Mouse (Mus musculus): ENCODE results near the gene Krt87.

Gene Krt87

DNA sequence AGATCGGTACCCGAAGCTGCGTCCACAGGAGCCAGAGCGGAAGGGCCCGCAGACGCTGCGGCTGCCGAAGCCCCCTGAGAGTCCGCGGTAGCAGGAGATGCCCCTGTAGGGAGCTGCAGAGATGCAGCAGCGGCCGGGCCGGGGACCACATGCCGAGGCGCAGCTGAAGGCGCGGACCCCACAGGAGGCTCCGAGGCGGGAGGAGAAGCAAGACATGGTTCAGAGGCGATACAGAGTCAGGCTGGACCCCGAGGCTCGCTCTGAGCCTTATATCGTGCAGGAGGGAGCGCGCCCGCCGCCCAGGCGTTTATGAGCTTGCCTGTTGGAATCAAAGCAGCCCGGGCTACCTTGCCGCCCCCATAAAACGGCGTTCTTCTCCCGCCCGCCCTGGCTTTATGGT, at the start of gene Krt87:
Krt87 (minus strand) TSS at position 250 of the 400 bp plus-strand sequence.
- DNase-seq (ENCODE audit: low spot score in 2 of 2), result no peak

DNA sequence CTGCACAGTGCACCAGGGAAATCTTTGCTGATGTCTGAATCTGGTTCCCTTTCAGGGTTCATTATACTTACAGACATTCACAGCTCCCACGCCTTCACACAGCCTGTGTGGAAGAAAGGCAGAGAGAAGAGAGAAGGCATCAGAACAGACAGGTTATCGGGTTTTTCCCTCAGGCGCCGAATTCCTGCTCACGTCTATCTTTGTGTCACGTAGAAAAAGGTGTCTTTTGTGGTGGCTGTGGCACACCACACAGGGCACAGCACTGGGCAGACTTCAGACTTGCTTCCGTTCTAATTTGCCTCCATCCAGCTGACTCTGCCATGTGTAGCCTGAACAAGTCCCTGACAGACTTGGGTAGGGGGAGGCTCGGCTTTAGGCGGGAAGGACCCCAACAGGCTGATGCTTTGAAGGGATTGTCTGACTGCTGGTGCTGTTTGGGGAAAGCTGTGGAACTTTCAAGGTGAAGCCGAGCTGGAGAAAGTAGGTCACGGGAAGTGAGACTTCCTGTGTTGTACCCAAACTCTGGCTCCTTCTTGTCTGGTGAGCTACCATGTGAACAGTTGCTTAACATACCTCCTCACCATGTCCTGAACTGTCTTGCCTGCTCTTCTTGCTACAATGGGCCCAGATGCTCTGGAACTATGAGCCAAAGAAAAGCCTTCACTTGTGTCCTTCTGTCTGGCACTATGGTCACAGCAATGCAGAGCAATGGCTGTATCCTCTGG, 47.5 kb upstream of the Krt87 start:
- DNase-seq (ENCODE audit: low spot score in 2 of 2), result no peak

DNA sequence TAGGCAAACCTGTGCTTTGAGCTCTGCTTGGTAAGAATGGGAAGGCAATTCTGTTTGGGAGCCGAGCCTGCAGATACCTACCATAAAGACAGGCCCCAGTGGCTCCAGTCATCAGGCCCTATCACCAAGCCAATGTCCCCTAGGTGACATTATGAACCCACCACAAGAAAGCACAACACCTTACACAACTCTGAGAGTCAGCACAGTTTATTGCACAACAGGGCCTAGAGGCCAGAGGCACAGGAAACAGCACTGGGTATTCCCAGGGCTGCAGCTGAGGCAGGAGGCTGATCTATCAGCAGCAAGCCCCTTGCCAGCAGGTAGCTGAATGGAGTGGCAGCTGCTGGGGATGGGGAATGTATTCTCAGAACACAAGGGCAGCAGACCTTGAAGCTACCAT, 46.3 kb upstream of the Krt87 start:
- no peak for DNase-seq (ENCODE audit: low spot score in 2 of 2)

DNA sequence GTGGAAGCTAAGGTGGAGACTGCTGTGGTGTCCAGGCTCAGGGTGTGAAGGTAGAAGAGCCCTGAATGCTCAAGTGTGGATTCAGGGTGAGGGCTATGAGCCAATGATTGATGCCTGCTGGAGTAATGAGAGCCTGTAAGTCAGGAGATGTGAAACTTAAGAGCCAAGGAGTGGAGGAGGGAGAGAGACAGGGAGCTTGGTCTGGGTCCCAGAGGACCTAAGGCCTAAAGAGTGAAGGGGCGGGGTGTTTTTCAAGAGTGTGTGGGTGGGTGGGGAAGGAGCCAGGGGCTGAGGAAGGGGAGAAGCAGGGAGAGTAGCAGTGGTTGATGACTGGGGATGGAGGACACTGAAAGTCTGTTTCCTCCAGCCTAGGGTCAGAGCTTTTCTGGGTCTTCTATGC, 45.0 kb upstream of the Krt87 start:
- no peak for DNase-seq (ENCODE audit: low spot score in 2 of 2)

DNA sequence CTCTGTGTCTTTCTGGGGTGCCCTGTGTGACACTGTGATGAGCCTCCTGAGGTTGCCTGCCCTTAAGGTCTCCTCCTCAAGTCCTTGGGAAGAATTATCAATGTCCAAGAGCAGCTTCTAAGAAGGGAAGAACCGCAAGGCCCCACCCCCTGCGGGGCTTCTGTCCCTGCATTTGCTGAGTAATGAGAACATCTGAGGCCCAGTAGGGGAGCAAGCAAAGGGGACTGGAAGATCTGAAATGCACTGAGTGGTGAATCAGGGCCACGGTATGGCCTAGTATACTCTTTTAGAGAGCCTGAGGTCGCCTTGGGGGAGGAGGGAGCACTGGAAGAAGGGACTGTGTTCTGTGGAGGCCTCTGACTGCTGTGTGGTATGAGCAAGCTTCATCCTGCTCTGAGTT, 43.5 kb upstream of the Krt87 start:
- DNase-seq (ENCODE audit: low spot score in 2 of 2), result no peak

DNA sequence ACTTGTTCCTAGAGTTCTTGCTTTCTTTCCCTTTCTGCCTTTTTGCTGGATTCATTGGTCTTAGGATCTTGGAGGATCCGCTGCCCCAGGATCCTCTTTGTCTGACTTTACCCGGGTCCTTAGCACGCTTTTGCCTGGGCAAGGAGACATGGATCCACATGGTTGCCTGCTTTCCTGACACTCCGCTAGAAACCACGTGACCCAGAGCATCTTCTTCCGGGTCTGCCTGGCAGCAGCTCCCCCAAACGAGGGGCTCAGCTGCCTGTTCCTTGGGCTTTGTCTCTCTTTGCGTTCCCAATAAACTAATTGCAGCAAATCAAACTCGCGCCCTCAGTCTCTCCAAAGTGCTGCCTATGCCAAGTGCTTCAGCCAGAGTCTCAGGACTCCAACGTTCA, 41.1 kb upstream of the Krt87 start:
- DNase-seq (ENCODE audit: low spot score in 2 of 2), result no peak

DNA sequence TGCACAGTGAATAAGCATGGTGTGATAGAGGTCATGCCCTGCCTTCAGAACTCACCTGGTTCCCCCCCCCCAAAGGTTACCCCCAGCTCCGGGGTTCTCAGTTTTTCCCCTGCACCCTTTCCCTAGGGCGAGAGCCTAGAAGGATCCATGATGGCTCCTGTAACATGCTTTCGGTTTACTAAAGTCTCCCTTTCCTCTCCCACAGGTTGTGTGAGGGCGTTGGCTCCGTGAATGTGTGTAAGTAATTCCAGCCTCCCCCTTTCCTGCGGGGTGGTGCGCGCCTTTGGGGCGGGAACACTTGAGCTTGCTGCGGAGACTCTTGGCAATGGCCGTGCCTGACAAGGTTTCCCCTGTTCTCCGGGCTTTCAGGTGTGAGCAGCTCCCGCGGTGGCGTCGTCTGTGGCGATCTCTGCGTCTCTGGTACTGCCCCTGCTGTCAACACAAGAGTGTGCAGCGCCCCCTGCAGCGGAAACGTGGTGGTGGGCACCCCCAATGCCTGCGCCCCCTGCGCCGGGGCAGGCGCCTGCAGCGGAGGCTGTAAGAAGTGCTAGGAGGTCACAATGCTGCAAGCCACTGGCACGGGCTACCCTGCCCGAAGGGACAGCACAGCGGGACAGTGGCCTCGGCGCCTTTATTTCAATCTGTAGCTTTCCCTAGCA, 40.5 kb upstream of the Krt87 start:
- peak; percentile 39 to 78 for DNase-seq (ENCODE audit: low spot score in 2 of 2)

DNA sequence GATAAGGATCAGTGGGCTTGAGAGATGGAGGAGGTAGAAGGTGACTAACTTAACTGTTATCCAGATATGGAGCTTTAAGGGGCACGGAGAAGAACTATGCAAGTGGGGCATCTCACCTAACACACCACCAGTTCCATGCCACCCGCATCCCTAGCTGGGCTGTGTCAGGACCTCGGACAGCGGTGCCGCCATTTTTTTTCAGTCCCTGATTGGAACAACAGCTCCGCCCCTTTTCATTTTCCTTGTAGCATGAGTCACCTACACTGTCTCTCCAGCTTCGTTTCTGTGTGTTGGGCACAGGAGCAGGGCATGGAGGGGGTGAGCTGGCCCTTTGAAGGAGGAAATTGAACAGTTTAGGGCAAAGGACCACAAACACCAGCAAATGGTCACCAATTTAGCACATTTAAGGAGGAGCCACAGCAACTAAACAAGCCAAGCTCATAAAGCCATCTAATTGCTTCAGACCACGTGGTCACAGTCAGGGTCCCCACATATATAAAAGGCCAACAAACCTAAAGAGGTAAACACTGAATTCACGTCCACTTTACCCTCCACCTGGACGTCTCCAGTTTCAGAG, 34.4 kb upstream of the Krt87 start, which contains the start of gene Krt86:
Krt86 (plus strand) TSS at position 527 of the 577 bp plus-strand sequence.
- no peak for DNase-seq (ENCODE audit: low spot score in 2 of 2)

DNA sequence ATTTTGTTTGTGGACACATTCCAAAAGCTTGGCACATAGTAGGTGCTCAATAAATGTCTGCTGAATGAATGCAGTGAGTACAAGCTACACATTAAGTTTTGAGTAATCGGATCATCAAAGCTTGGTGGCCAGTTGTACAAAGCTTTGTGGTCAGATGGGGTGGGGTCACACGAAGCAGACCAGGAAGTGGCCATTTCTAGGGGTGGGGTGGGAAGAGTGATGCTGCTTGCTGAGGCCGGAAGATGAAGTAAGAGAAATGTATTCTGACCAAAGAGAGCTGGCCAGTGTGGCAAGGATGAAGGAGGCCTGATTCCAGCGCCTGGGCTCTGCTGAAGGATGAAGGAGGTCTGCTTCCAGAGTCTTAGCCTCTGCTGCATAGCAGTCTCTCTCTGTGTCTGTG, 30.5 kb upstream of the Krt87 start:
- no peak for DNase-seq (ENCODE audit: low spot score in 2 of 2)

DNA sequence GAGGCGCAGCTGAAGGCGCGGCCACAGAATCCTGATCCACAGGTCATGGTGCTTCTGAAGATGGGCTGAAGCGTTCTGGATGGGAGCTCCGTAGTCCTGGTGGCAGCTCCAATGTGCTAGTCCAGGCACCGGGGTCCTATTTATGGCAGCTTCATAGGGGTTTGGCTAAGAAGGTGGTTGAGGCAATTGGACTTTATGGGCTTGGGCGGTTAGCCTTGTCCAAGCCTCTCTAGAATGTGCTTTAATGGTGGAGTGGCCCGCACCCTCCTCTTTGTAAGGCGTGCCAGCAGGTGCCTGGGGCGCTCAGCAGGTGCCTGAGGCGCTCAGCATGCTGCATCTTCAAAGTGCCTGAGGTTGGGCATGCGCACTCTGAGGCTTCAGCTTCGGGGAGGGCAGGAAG, 25.0 kb upstream of the Krt87 start, which contains the start of gene Krt81:
Krt81 (minus strand) TSS at position 101 of the 400 bp plus-strand sequence.
- DNase-seq (ENCODE audit: low spot score in 2 of 2), result no peak

DNA sequence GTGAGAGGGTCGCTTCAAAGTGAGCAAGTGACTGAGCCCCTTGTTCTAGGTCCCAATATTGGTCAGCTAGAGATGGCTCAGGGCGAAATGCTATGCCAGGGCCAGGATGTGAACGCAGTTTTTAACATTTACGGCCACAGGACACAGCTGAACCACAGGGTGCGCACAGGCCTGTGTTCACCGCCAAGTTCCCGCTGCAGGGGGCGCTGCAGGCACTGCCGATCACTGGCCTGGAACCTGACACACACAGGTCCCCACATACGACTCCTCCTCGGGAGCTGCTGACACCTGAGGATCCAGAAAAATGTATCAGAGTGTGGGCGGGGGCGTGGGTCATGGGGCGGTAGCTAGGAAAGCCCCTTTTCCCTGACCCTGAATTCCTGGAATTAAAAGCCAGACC, 20.7 kb upstream of the Krt87 start:
- no peak for DNase-seq (ENCODE audit: low spot score in 2 of 2)

DNA sequence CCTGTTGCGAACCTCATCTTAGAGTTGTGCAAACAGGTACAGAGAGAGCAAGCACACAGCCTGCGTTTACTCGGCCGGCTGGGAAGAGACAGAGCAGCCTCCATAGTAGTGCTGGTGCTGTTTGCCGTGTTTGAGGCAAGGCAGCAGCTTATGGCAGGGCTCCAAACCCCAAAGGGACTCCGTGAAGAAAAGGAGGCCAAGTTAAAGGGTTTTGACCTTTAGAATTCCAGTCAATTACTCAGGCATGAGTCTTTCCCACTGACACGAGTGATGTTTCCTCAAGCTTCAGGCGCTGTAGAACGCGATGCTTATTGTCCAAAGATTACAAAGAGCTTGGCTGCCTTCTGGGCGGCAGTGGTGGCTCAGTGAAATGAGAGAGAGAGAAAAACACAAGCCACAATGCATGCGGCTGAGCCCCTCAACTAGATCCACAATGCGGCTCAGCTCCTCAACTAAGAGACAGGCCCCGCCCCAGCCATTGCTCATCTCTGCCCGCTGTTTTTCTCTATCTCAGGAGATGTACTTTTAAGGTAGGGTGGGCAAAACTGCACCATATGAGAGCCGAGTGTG, 19.8 kb upstream of the Krt87 start:
- no peak for DNase-seq (ENCODE audit: low spot score in 2 of 2)

DNA sequence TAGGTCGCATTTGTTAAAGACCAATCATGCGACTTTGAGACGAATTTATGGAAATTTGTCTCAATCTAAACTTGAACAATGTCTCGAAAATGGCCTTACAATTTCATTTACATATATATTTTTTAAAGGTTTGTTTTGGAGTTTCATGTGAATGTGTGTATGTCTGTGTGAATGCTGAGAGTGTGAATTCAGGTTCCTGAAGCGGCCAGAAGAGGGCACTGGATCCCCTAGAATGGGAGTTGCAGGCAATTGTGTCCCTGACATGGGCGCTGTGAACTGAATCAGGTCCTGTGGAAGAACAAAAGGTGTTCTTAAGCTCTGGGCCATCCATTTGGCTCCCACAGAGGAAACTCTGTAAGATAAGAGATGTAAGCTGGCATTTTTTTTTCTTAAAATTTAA, 17.3 kb upstream of the Krt87 start:
- DNase-seq (ENCODE audit: low spot score in 2 of 2), result no peak

DNA sequence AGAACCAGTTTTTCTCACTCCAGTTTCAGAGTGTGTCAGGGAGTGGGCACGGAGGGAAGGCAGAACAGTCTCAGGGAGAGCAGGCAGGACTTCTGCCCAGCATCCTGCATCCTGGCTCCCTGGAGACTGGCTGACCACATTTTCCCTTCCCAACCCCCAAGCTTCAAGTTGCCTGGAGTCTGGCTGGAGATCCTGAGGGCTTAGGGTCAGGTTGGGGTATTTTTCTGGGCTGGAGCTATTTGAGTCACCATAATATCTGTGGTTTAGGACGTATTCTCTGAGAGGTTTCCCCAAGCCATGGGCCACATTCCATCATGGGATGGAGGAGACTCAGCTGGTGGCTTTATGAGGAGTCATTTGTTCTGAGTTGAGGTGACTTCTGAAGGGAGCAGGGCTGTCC, 16.7 kb upstream of the Krt87 start:
- DNase-seq (ENCODE audit: low spot score in 2 of 2), result no peak

DNA sequence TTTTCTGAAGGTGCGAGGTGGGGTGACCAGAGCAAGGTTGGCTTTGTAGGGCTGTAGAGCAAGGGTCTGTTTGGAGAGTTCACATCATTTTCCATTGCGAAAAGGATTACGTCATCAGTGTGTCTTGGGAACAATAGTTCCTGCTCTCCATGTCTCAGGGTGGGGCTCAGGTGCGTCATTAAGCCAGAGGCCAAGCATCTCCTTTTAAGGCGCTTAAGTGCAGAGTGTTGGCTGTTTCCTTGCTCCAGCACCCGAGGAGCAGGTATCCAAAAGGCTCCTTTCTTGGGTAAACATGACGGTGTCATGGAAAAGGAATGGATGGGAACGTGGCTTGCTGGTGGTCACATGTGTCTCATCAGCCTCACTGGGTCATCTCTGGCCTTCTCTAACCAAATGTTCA, 16.2 kb upstream of the Krt87 start:
- no peak for DNase-seq (ENCODE audit: low spot score in 2 of 2)

DNA sequence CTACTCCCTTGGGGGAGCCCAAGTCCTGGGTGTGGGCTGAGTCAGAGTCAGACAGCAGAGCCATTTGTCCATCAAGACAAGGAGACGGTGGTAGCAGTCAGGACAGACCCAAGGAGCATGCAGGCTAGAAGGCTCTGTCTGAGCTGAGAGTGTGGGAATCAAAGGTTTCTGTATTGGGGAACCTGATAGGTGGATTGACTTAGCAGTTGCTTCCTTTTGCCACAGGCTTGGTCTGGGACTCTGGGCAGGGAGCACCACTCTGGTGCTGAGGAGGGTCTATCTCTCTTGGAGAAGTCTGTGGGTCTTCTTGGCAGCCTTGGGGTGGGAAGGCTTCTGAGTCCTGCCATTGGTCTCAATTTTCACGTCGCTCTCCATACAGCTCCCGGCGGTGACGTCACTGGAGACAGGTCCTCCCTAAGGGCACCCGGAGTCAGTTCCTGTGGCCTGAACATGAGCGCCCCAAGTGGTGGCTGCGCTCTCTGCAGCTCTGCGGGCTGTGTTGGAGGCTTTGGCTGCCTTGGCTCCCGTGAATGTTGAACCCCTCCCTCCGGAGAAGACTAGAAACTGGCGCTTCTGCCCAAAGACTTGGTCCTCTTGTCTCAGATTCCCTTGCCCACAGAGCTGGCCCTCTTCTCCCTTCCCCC, 14.6 kb upstream of the Krt87 start:
- DNase-seq (ENCODE audit: low spot score in 2 of 2), result peak; percentile 51 to 84

DNA sequence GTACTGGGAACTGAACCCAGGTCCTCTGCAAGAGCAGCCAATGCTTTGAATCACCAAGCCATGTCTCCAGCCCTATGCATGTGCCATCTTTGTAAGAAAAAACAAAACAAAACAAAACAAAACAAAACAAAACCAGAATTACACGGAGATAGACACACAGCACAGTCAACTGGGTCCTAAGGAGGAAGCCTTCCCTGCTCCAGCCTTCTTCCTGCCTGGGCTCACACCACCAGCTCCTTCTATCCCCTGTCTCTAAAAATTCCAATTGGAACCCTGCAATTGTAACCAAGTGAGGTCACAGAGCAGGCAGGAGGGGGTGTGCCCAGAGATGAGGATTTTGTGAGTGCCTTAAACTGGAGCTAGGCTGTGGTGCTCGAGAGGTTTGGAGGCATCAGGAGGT, 8.8 kb upstream of the Krt87 start, which contains the start of gene Krt88:
Krt88 (plus strand) TSS at position 301 of the 400 bp plus-strand sequence.
- no peak for DNase-seq (ENCODE audit: low spot score in 2 of 2)

DNA sequence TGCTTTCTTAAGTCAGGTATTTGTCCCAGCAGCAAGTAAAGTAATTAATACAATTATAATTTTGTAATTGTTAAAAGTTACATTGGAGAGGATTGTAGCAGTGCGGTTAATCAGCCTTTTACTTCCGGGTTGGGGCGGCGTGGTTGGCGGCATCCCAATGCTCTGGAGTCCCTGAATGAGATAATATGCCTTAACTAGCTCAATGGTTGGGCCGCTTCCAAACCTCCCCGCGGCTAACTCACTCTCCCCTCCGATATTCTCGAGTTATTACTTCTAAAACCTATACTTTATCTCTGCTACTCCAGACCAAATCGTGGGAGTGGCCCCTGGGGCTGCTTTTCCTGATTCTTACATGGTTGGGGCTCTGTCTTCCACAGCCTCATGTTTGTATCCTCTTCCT, 8.0 kb upstream of the Krt87 start:
- no peak for DNase-seq (ENCODE audit: low spot score in 2 of 2)

DNA sequence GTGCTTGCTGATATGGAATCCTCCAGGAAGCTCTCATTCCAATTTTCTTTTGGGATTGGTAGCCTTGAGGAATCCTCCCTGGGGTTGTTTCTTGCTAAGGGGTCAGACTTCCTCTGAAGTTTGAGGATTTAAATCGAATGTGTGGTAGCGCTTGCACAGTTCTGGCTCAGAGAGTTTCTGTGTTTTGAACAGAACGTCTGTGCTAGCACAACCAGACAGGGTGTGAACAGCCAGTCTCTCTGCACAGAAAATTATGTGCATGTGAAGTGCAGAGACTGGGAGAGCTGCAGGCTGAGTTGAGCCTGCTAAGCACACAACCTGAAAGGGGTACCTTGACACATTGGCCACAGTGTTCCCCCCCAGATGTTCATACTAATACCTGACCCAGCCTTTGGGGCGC, 2.2 kb upstream of the Krt87 start:
- no peak for DNase-seq (ENCODE audit: low spot score in 2 of 2)

DNA sequence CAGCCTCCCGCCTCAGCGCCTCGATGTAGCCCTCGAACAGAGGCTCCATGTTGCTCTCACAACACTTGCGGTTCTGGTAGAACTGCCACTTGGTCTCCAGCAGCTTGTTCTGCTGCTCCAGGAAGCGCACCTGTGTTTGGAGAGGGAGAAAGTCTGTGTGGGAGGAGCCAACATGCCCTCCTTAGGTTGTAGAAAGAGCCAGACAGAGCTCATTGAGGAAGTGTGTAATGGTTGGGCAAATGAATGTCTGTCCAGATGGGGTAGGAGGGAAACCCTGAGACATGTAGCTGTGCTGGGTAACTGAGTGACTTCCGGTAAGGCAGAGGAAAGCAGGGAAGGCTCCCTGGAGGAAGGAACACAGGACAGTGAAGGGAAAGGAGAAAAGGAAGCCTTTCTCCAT, 2.0 kb downstream of the Krt87 start:
- DNase-seq (ENCODE audit: low spot score in 2 of 2), result no peak

DNA sequence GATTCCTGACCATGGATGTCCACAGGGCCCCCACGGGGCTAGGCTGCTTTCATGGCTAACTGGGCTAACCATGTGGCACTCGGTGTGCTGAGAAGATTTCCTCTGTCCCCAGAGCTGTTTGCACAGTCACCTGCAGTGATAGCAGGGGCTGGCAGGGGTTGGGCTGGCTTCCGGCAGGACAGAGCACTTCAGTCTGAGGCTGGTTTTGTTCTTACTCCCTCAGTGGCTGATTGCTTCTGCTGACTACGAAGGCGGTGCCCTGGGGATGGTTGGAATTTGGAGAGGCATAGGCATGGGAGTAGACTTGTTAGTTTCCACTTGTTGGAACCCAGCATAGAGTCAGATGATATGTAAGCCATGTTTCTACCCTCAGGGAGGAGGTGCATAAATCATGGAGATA, 13.7 kb downstream of the Krt87 start:
- DNase-seq (ENCODE audit: low spot score in 2 of 2), result no peak

DNA sequence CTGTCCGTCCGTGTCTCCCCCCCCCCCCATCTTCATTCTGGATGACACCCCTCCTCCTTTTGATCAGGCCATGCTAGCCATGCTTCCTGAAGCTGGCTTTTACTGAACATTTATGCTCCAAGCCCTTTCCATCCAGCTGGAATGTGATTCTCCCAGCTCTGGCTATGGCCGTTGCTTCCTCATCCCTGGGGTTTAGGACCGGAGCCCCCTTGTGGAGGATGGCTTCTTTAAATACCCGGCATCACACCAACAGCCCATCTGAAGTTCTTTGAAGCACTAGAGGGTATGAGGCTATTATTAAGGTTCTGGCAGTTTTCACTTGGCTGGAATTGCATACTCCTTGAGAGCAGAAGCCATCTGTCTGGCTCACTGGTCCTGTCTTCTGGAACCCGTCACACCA, 17.7 kb downstream of the Krt87 start:
- DNase-seq (ENCODE audit: low spot score in 2 of 2), result no peak
